Mouse (Mus musculus): Measurements from ENCODE around the gene Vdac2. TPM values are rescaled to one million over a fixed set of nuclear protein-coding genes. Genes with fewer than 3 reads are reported as not detected.
A peak's percentile ranks its signal among the peaks of the same experiment; 100 is the strongest.

Vdac2 gene
- polyA plus RNA-seq (2015; fragmentation: Nextera tagmentation; extraction: Ambion mirVana), result 266 and 279 TPM in 2 replicates

DNA sequence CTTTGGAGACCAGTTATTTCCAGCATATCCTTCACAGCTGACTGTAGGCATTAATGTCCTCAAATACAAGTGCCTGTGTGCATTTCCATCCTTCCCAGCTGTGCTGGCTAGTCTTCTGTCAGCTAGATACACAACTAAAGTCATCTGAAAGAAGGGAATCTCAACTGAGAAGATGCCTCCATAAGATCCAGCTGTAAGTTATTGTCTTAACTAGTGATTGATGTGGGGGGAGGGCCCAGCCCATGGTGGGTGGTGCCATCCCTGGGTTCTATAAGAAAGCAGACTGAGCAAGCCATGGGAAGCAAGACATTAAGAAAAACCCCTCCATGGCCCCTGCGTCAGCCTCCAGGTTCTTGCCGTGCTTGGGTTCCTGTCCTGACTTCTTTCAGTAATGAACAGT is at the start of gene Vdac2:
Gene Vdac2, plus strand, starts transcription at position 301 of the 400 bp plus-strand sequence.
- no peak for DNase-seq (ENCODE audit: low spot score)

GRCm38 (mm10) chr14:21776201-21776600 is 48.8 kb upstream of the Vdac2 start:
- DNase-seq (ENCODE audit: low spot score), result no peak

- DNase-seq (ENCODE audit: low spot score), result no peak
Observed at GRCm38 (mm10) chr14:21786500-21786899, 38.5 kb upstream of the Vdac2 start.

DNA sequence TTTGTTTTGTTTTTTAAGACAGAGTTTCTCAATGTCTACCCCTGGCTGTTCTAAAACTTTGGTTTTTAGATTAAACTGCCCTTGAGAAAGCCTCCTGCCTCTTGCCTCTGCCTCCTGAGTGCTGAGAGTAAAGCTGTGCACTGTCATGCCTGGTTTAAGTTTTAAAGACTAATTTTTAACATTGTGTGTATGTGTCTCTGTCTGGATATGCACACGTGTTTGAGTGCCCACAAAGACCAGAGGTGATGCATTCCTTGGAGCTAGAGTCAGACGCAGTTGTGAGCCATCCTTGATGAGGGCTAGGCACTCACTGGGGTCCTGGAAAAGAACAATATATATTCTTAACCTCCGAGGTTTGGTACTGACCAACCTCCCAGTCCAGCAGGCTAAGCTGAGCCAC is 37.7 kb upstream of the Vdac2 start:
- no peak for DNase-seq (ENCODE audit: low spot score)

GRCm38 (mm10) chr14:21788121-21788520 is 36.9 kb upstream of the Vdac2 start:
- no peak for DNase-seq (ENCODE audit: low spot score)

DNA sequence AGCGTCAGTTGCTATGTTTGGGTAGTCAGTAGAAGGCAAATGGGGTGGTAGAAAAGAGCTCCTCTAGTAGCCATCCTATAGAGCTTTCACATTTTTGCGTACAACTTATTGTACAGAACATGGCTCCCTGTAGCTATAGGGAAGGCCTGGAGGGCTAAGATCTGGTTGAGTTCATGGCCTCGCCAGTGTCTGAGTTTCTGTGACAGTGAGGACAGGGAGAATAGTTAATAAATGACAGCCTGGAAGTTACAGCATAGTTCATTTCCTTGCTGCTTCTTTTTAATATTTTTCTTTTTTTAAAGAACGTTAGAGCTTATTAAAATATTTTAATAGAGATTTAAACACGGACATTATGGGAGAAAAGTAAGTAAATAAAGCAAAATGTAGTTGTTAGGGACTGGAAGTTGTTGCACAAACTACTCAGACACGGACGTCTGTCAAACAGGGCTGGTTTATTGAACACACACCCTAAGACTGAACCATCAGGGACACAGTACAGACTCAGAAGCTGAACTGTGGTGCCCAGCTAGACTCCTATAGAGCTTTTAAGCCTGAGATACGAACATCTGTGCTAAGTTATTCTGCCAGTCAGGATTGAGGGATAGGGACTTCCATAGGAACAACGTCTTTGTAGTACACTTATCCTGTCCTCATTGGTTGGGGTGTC is 34.3 kb upstream of the Vdac2 start:
- no peak for DNase-seq (ENCODE audit: low spot score)

DNA sequence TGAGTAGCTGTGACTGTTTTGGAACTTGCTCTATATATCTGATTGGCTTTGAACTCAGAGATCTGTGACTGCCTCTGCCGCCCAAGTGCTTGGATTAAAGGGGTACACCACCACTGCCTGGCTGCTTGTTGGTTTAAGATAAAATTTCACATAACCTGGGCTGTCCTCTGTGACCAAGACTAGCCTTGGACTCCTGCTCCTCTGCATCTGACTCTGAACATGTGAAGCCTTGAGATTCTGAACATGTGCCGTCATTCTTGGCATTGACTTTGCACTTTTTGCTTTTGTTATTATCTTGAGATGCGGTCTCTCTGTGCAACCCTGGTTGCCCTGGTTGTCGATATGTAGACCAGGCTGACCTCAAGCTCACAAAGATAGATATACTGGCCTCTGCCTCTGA is 33.3 kb upstream of the Vdac2 start:
- DNase-seq (ENCODE audit: low spot score), result no peak

- no peak for DNase-seq (ENCODE audit: low spot score)
Observed at GRCm38 (mm10) chr14:21792250-21792649, 32.8 kb upstream of the Vdac2 start.

DNA sequence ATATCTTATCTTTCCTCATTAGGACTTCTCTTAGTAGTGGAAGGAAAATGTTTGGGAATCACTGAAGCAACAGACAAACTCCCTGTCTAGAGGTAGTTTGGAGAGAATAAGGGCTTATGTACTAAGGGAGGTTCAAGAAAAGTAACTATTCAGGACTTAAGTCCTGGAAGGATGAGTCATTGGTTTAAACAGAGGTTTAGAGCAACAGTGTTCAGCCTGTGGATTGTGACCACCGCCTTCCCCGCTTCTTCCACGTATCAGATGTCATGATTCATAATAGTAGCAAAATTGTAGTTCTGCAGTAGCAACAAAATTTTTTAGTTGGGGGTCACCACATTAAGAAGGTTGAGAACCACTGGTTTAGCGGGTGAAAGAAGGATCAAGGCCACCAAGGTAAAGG is 24.4 kb upstream of the Vdac2 start:
- DNase-seq (ENCODE audit: low spot score), result no peak

DNA sequence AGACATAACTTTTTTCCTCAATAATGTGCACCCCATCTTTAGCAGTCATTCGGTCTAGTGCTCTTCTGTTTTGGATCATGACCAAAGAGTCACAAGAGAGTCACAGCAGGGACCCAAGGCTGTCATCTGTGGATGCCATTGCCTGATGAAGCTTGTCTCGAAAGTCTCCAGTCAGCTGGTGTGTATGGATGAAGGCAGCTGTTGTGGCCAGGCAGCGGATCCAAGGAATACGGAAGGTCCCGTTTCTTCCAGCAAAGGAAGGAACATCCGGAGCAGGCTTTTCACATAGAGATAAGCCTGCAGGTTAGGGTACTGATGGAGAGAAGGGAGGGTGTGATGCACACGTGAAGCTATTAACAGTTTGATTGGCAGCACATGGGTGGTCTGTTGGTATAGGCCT is 23.4 kb upstream of the Vdac2 start:
- DNase-seq (ENCODE audit: low spot score), result no peak

- DNase-seq (ENCODE audit: low spot score), result no peak
Observed at GRCm38 (mm10) chr14:21802543-21803206, 22.4 kb upstream of the Vdac2 start.

- DNase-seq (ENCODE audit: low spot score), result no peak
Observed at GRCm38 (mm10) chr14:21806203-21806602, 18.8 kb upstream of the Vdac2 start.

DNA sequence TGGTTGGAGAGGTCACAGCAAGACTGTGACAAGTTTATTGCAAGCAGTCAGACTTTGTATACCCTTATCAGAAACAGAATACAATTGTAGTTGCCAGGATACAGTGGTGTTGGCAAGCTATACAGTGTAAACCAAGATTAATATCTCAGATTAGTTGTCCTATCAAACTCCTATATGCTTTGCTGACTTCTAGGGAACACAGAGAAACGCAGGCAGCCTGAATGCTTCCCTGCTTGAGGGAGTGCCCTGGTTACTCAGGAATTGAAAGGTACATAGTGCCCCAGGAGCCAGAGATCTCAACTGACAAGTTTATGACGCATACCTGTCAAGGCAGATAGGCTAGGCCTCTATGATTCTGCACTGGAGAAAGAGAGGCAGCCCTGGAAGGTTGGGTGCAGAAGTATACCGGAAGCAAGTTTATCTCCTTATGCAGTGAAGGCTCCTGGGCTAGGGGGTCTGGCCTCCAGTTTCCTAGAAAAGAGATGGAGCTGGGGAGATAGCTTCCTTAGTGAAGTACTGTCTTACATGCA is 18.3 kb upstream of the Vdac2 start:
- no peak for DNase-seq (ENCODE audit: low spot score)

- no peak for DNase-seq (ENCODE audit: low spot score)
Observed at GRCm38 (mm10) chr14:21808208-21808922, 16.7 kb upstream of the Vdac2 start.

GRCm38 (mm10) chr14:21809418-21809817 is 15.6 kb upstream of the Vdac2 start:
- no peak for DNase-seq (ENCODE audit: low spot score)

GRCm38 (mm10) chr14:21811301-21811700 is 13.7 kb upstream of the Vdac2 start:
- DNase-seq (ENCODE audit: low spot score), result peak; percentile 13

GRCm38 (mm10) chr14:21811744-21812393 is 13.2 kb upstream of the Vdac2 start:
- no peak for DNase-seq (ENCODE audit: low spot score)

- DNase-seq (ENCODE audit: low spot score), result peak; percentile 77
Observed at GRCm38 (mm10) chr14:21812590-21813162, 12.4 kb upstream of the Vdac2 start.

- DNase-seq (ENCODE audit: low spot score), result no peak
Observed at GRCm38 (mm10) chr14:21813216-21813615, 11.8 kb upstream of the Vdac2 start.

- no peak for DNase-seq (ENCODE audit: low spot score)
Observed at GRCm38 (mm10) chr14:21813847-21814246, 11.2 kb upstream of the Vdac2 start.

- DNase-seq (ENCODE audit: low spot score), result no peak
Observed at GRCm38 (mm10) chr14:21814606-21815005, 10.4 kb upstream of the Vdac2 start.
